Mouse (Mus musculus): Measurements from ENCODE around the gene Fam169b.

GRCm38 (mm10) chr7:68224006-68224405 lies 49.6 kb upstream of the Fam169b start:
- TF ChIP-seq CTCF (IDR thresholded peaks at IDR 0.05; ENCODE audit: low read depth) (no peak), EP300 (IDR thresholded peaks at IDR 0.05; ENCODE audit: low read depth) (no peak)

Data from heart, postnatal 0 days (tissue).